Mouse (Mus musculus) lung, postnatal 0 days (tissue): Measurements from ENCODE around the gene Copb2. TPM values are rescaled to one million over a fixed set of nuclear protein-coding genes. Genes with fewer than 3 reads are reported as not detected.

Experiments
- ATAC-seq: fragments of 200-750 bp; cut with Nextera tagmentation; 2 replicates; pipeline ENCODE4 v1.8.0; 2017; ENCODE audit warnings: moderate library complexity
- DNase-seq: peaks from one replicate; pipeline ENCODE4 v3.0.0-alpha.2; 2016; ENCODE audit warnings: low spot score
- H3K27ac ChIP-seq: fragments of 300-500 bp; sonication (generic); 2 replicates; pipeline ENCODE4 v1.5.1; 2014; ENCODE audit warnings: antibody characterized with exemption, mild to moderate bottlenecking, low read length, mixed read lengths
- H3K27me3 ChIP-seq: fragments of 300-500 bp; sonication (generic); replicated peaks from 2 replicates; pipeline ENCODE4 v1.6.1; 2014; ENCODE audit warnings: low read length, mixed read lengths; ENCODE audit not compliant: insufficient read depth
- H3K36me3 ChIP-seq: fragments of 300-500 bp; sonication (generic); 2 replicates; pipeline ENCODE4 v1.6.1; 2014; ENCODE audit warnings: low read length, mixed read lengths; ENCODE audit not compliant: insufficient read depth
- H3K4me1 ChIP-seq: fragments of 300-500 bp; sonication (generic); 2 replicates; pipeline ENCODE4 v1.6.1; 2014; ENCODE audit warnings: antibody characterized with exemption, low read depth, low read length, mixed read lengths; ENCODE audit not compliant: insufficient read depth
- H3K4me2 ChIP-seq: fragments of 300-500 bp; sonication (generic); replicated peaks from 2 replicates; pipeline ENCODE4 v1.6.1; 2014; ENCODE audit warnings: low read depth, mild to moderate bottlenecking, low read length, moderate library complexity, mixed read lengths
- H3K4me3 ChIP-seq: fragments of 300-500 bp; sonication (generic); 2 replicates; pipeline ENCODE4 v1.5.1; 2014; ENCODE audit warnings: low read depth, low read length
- H3K9ac ChIP-seq: fragments of 300-500 bp; sonication (generic); replicated peaks from 2 replicates; pipeline ENCODE4 v1.6.1; 2014; ENCODE audit warnings: low read depth, mild to moderate bottlenecking
- H3K9me3 ChIP-seq: fragments of 300-500 bp; sonication (generic); 2 replicates; pipeline ENCODE4 v1.6.1; 2016; ENCODE audit warnings: low read length, mixed read lengths
- CTCF ChIP-seq: IDR thresholded peaks from 2 replicates; pipeline ENCODE4 v1.5.1; 2016; ENCODE audit warnings: antibody characterized with exemption, mild to moderate bottlenecking
- EP300 ChIP-seq: IDR thresholded peaks from 2 replicates; pipeline ENCODE4 v1.6.1; 2016; ENCODE audit warnings: antibody characterized with exemption, mild to moderate bottlenecking, control low read depth
- WGBS: fragments of 180-500 bp; shearing (Covaris S2); extraction: QIAGEN DNeasy Blood & Tissue Kit; methylation state at CpG from one replicate; pipeline ENCODE4 v1.1.7; 2014; 5-methylcytosine and 5-hydroxymethylcytosine counted together
- polyA plus RNA-seq: library from polyadenylated mRNA; unstranded; fragments of >200 nt; fragmentation: Nextera tagmentation; extraction: Ambion mirVana; gene quantifications from 2 replicates; pipeline ENCODE4 v1.2.1, GENCODE M21; 2015

Gene Copb2
- 87.5 and 90.9 TPM in 2 replicates for polyA plus RNA-seq

DNA sequence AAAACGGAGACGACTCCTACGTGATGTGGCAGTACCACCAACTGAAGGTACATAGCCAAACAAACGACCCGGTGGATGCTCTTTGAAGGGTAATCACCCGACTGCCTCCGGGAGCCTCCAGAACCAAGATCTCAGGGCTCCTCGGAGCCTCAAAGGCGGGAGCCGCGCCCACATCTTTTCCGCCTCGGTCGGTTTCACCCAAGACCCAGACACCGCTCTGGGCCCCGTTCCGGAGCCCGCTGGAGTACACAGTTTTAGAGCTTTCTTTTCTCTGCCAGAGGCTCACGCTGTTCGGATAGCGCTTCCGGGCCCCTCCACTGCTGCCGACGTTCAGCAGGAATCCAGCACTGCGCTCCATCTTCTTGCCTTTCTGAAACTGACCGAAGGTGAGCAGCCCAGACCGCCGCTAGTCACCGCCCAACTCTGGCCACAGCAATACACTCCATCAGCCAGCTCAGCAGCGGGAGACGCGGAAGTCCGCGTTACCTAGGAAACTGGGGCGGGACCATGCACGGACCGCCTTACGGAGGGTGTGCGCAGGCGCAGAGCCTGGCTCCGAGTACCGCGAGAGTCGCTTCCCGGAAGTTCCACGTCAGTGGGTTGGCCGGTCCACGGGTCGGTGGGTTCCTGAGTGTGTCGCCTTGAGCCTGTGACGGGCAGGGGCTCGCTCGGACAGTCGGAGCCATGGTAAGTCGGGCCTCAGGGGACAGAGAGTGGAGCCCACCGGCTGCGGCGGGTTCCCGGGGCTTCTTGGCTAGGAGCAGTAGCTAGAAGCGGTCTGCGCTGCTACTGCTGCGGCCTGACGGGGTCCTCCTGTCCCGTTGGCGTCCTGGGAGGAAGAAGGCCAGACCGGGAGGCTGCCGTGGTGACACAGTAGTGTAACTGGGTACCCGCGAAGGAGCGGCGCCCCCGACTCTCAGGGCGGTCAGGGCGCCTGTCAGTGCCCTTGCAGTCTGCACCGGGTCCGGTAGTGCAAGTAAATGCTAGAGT lies at the start of gene Copb2:
Gene Copb2 (plus strand): TSS at position 585 of the 990 bp plus-strand sequence.
- under 1% methylated on average over 76 of the region's 76 CpGs for WGBS
- no peak for TF ChIP-seq EP300
- TF ChIP-seq CTCF, result 0 out of 2 replicates have a peak, but pooled peaks have one; percentile 13
- H3K4me2 ChIP-seq, result peak within 1 kb of the TSS; percentile 78
- ATAC-seq (peak; percentile 100), DNase-seq (peak; percentile 98)
- H3K4me3 ChIP-seq, result peak within 1 kb of the TSS; percentile 88
- no peaks in the 10 kb centered on the region for H3K9me3 ChIP-seq
- no peaks in the 10 kb centered on the region for H3K27me3 ChIP-seq
- H3K9ac ChIP-seq, result peak within 1 kb of the TSS; percentile 98
- H3K4me1 ChIP-seq, result 0 out of 2 replicates have a peak, but pooled peaks cover 2% of the 10 kb centered on the region
- H3K27ac ChIP-seq, result peak within 1 kb of the TSS; percentile 78
- peaks cover 2% of the 10 kb centered on the region; the same call in 1 of the 2 replicates for H3K36me3 ChIP-seq

DNA sequence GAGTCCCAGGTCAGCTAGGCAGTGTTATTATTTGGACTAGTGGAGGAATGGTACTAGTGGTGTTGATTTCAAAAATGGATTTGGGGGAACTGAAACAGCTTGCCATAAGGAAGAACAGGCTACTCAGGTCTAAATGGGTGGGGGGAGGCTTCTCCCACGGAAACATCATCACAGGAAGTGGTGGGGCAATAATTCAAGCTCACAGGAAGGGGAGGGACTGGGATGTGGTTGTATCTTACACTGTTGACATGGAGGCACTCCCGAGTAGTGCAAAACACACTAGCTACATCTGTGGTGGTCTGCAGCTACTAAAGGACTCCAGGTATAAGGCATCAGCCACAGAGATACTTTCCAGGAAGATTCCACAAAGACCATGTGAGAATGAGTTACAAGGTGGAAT lies 39.6 kb upstream of the Copb2 start:
- H3K4me2 ChIP-seq, result no peak overlapping the region
- H3K27me3 ChIP-seq, result no peaks in the 10 kb centered on the region
- 60% methylated on average over 2 of the region's 2 CpGs for WGBS
- no peak for TF ChIP-seq EP300
- no peak for TF ChIP-seq CTCF
- no peak for ATAC-seq
- no peak overlapping the region for H3K4me3 ChIP-seq
- H3K9ac ChIP-seq, result no peak overlapping the region
- DNase-seq, result no peak
- H3K27ac ChIP-seq, result no peak overlapping the region
- no peaks in the 10 kb centered on the region for H3K4me1 ChIP-seq
- no peaks in the 10 kb centered on the region for H3K9me3 ChIP-seq
- no peaks in the 10 kb centered on the region for H3K36me3 ChIP-seq

DNA sequence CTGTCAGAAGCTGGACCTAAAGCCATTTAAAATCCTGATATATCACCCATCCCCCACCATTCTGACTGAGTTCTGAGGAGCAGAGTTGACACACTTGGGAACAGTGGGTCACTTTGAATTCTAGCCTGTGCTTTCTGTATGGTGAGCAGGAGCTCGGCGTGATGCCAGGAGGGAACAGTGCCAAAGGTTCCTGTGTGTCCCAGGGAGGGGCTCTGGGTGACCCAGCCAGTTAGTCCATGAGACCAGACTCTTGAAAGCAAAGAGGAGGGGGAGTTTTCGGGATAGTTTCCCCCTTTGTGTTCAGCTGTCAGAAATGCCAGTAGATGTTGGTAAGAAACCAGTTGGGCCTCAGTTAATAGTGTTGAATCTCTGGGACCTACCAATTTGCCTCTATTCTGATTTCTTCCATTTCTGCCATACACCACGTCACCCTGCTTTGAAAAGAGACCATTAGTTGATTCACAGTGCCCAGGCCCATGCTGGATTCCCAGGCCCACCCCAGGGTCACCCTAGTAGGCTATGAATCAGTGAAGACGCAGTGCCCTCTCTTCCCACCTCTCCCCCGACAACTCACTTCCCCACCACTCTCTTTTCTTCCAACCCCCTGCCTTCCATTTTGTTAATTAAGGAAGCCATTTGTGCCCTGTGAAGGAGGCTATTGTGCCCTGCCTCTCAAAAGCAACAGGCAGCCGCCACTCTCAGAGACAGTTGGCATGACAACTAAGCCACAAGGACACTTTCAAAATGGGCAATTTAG lies 38.6 kb upstream of the Copb2 start:
- H3K9me3 ChIP-seq, result no peaks in the 10 kb centered on the region
- no peaks in the 10 kb centered on the region for H3K4me1 ChIP-seq
- no peak overlapping the region for H3K27ac ChIP-seq
- TF ChIP-seq EP300 (no peak), CTCF (no peak)
- no peaks in the 10 kb centered on the region for H3K27me3 ChIP-seq
- no peak overlapping the region for H3K9ac ChIP-seq
- DNase-seq (peak; percentile 22), ATAC-seq (peak; percentile 52; the same call in 1 of the 2 replicates)
- WGBS, result 59% methylated on average over 7 of the region's 7 CpGs
- H3K4me2 ChIP-seq, result no peak overlapping the region
- no peaks in the 10 kb centered on the region for H3K36me3 ChIP-seq
- H3K4me3 ChIP-seq, result no peak overlapping the region

DNA sequence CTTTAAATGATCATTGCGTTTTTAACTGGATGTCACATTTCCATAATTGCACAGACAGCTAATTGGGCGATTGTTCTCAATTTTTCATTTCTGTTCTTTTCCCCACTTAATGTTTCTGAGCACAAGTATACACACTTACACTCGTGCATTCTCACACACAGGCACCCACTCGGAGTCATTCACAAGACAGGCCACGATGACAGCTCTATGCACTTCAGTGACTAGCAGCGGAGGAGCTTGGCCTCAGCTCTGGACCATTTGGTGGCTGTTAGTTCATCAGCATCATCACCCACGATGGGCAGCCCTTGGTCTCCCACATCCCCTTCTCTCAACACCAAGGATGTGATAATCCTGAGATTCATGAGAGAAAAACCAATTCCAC lies 38.0 kb upstream of the Copb2 start:
- ATAC-seq, result no peak
- Histone ChIP-seq H3K9me3 (no peaks in the 10 kb centered on the region), H3K4me1 (no peaks in the 10 kb centered on the region), H3K27me3 (no peaks in the 10 kb centered on the region), H3K4me3 (no peak overlapping the region), H3K9ac (no peak overlapping the region), H3K27ac (no peak overlapping the region), H3K4me2 (no peak overlapping the region), H3K36me3 (no peaks in the 10 kb centered on the region)
- TF ChIP-seq CTCF, result no peak
- no peak for TF ChIP-seq EP300
- WGBS, result 73% methylated on average over 7 of the region's 7 CpGs
- DNase-seq, result no peak

DNA sequence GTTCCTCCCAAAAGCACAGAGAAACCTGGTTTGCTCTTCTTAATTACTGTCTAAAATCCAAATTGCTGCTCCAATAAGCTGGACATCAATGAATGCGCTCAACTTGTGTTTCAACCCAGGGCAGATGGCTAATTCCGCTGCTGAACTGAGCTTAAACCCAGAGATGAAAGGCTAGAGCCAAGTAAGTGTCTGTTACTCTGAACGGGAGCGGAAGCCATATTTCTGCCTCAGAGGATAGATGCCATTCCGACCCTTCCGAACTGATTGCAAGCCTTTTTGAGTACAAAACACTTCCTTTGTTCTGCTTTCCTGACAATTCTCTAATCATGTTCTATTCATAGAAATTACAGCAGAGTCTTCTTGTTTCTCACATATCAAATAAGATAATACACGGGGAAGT lies 36.3 kb upstream of the Copb2 start:
- H3K27ac ChIP-seq, result no peak overlapping the region
- no peaks in the 10 kb centered on the region for H3K36me3 ChIP-seq
- DNase-seq (no peak), ATAC-seq (no peak)
- no peaks in the 10 kb centered on the region for H3K9me3 ChIP-seq
- H3K4me2 ChIP-seq, result no peak overlapping the region
- H3K4me3 ChIP-seq, result no peak overlapping the region
- no peak overlapping the region for H3K9ac ChIP-seq
- no peaks in the 10 kb centered on the region for H3K27me3 ChIP-seq
- WGBS, result 80% methylated on average over 7 of the region's 7 CpGs
- TF ChIP-seq CTCF, result no peak
- no peak for TF ChIP-seq EP300
- H3K4me1 ChIP-seq, result no peaks in the 10 kb centered on the region

DNA sequence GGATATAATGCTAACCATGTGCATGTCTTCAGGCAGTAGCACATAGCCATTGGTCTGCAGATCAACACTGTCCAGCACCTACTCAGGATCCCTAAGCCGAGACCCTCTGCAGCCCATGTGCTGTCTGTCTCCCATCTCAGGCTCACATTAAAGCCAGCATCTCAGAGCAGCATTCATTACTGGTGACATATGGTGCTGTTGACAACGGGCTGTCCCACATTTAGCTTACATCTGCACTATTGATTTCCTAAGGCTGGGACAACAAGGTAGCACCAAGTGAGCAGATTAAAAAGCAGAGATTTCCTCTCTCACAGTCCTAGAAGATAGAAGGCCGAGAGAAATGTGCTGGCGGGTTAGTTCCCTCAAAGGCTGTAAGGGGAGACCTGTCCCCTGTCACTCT lies 33.7 kb upstream of the Copb2 start:
- no peak overlapping the region for H3K27ac ChIP-seq
- no peak for TF ChIP-seq EP300
- no peak for TF ChIP-seq CTCF
- no peaks in the 10 kb centered on the region for H3K27me3 ChIP-seq
- DNase-seq, result no peak
- no peak overlapping the region for H3K4me2 ChIP-seq
- WGBS, result 76% methylated on average over 4 of the region's 4 CpGs
- ATAC-seq, result no peak
- H3K4me1 ChIP-seq, result no peaks in the 10 kb centered on the region
- no peaks in the 10 kb centered on the region for H3K36me3 ChIP-seq
- H3K9me3 ChIP-seq, result no peaks in the 10 kb centered on the region
- no peak overlapping the region for H3K4me3 ChIP-seq
- no peak overlapping the region for H3K9ac ChIP-seq
